Mouse (Mus musculus) midbrain, embryonic 10.5 days (tissue): ENCODE measurements around the gene Eif5a2. TPM values are rescaled to one million over a fixed set of nuclear protein-coding genes. Genes with fewer than 3 reads are reported as not detected.
A peak's percentile ranks its signal among the peaks of the same experiment; 100 is the strongest.
"Not testable (repeated sequence)": the region's sequence is repeated elsewhere in the genome, so short reads cannot be mapped to it uniquely, and the experiment has no call there.

Source experiments
- DNase-seq: peaks from one replicate; pipeline ENCODE4 v3.0.0-alpha.2; 2017; ENCODE audit warnings: low spot score
- H3K27ac ChIP-seq: fragments of 300-500 bp; sonication (generic); replicated peaks from 2 replicates; pipeline ENCODE4 v1.5.1; 2016; ENCODE audit warnings: mild to moderate bottlenecking
- H3K27me3 ChIP-seq: fragments of 300-500 bp; sonication (generic); 2 replicates; pipeline ENCODE4 v1.6.1; 2016; ENCODE audit warnings: low read depth, mild to moderate bottlenecking; ENCODE audit not compliant: poor library complexity, severe bottlenecking
- H3K36me3 ChIP-seq: fragments of 300-500 bp; sonication (generic); 2 replicates; pipeline ENCODE4 v1.6.1; 2016; ENCODE audit warnings: mild to moderate bottlenecking, moderate library complexity
- H3K4me1 ChIP-seq: fragments of 300-500 bp; sonication (generic); 2 replicates; pipeline ENCODE4 v1.6.1; 2016
- H3K4me3 ChIP-seq: fragments of 300-500 bp; sonication (generic); 2 replicates; pipeline ENCODE4 v1.5.1; 2016; ENCODE audit warnings: mild to moderate bottlenecking, moderate library complexity
- H3K9me3 ChIP-seq: fragments of 300-500 bp; sonication (generic); replicated peaks from 2 replicates; pipeline ENCODE4 v1.6.1; 2016; ENCODE audit warnings: mild to moderate bottlenecking
- WGBS: fragments of 180-500 bp; shearing (Covaris S2); methylation state at CpG from one replicate; pipeline ENCODE4 v1.1.7; 2016; 5-methylcytosine and 5-hydroxymethylcytosine counted together
- polyA plus RNA-seq: library from polyadenylated mRNA; unstranded; fragments of >200 nt; fragmentation: Nextera tagmentation; extraction: Ambion mirVana; gene quantifications from 2 replicates; pipeline ENCODE4 v1.2.1, GENCODE M21; 2016

The Eif5a2 gene
- polyA plus RNA-seq: 12.1 and 13.4 TPM in 2 replicates

GRCm38 (mm10) chr3:28780994-28781393, at the start of gene Eif5a2:
Gene Eif5a2, plus strand, starts transcription at chr3:28781276.
- peak; percentile 95 for DNase-seq
- peaks cover 9% of the 10 kb centered on the region for H3K4me1 ChIP-seq
- H3K4me3 ChIP-seq: peak within 1 kb of the TSS; percentile 81
- 3% methylated on average over 46 of the region's 46 CpGs for WGBS
- H3K27ac ChIP-seq: peak within 1 kb of the TSS; percentile 81
- H3K36me3 ChIP-seq: no peaks in the 10 kb centered on the region
- H3K27me3 ChIP-seq: peaks cover 33% of the 10 kb centered on the region
- H3K9me3 ChIP-seq: peaks cover 7% of the 10 kb centered on the region

GRCm38 (mm10) chr3:28734712-28735111, 46.4 kb upstream of the Eif5a2 start:
- Histone ChIP-seq H3K9me3 (no peaks in the 10 kb centered on the region), H3K27ac (no peak overlapping the region), H3K4me1 (0 out of 2 replicates have a peak, but pooled peaks cover 3% of the 10 kb centered on the region), H3K27me3 (no peaks in the 10 kb centered on the region), H3K4me3 (no peak overlapping the region), H3K36me3 (no peaks in the 10 kb centered on the region)
- DNase-seq: no peak
- WGBS: 80% methylated on average over 2 of the region's 2 CpGs

GRCm38 (mm10) chr3:28736981-28737380, 44.1 kb upstream of the Eif5a2 start:
- Histone ChIP-seq H3K4me3 (no peak overlapping the region), H3K9me3 (no peaks in the 10 kb centered on the region), H3K27me3 (no peaks in the 10 kb centered on the region), H3K4me1 (0 out of 2 replicates have a peak, but pooled peaks cover 3% of the 10 kb centered on the region), H3K27ac (no peak overlapping the region), H3K36me3 (no peaks in the 10 kb centered on the region)
- no peak for DNase-seq
- 43% methylated on average over 2 of the region's 2 CpGs for WGBS

- Histone ChIP-seq H3K4me3 (no peak overlapping the region), H3K27ac (no peak overlapping the region), H3K9me3 (no peaks in the 10 kb centered on the region), H3K4me1 (0 out of 2 replicates have a peak, but pooled peaks cover 3% of the 10 kb centered on the region), H3K36me3 (no peaks in the 10 kb centered on the region), H3K27me3 (no peaks in the 10 kb centered on the region)
- WGBS: 39% methylated on average over 6 of the region's 6 CpGs
- DNase-seq: no peak
Observed at GRCm38 (mm10) chr3:28740353-28740752, 40.7 kb upstream of the Eif5a2 start.

GRCm38 (mm10) chr3:28743251-28743650, 37.8 kb upstream of the Eif5a2 start:
- H3K9me3 ChIP-seq: no peaks in the 10 kb centered on the region
- no peaks in the 10 kb centered on the region for H3K4me1 ChIP-seq
- H3K27ac ChIP-seq: no peak overlapping the region
- H3K27me3 ChIP-seq: no peaks in the 10 kb centered on the region
- no peaks in the 10 kb centered on the region for H3K36me3 ChIP-seq
- H3K4me3 ChIP-seq: no peak overlapping the region
- 54% methylated on average over 8 of the region's 8 CpGs for WGBS
- no peak for DNase-seq

GRCm38 (mm10) chr3:28745835-28746483, 35.1 kb upstream of the Eif5a2 start:
- H3K4me3 ChIP-seq: no peak overlapping the region
- no peak overlapping the region for H3K27ac ChIP-seq
- H3K27me3 ChIP-seq: no peaks in the 10 kb centered on the region
- H3K4me1 ChIP-seq: no peaks in the 10 kb centered on the region
- no peaks in the 10 kb centered on the region for H3K36me3 ChIP-seq
- WGBS: 39% methylated on average over 7 of the region's 7 CpGs
- no peaks in the 10 kb centered on the region for H3K9me3 ChIP-seq
- DNase-seq: peak; percentile 67

- 87% methylated on average over 3 of the region's 3 CpGs for WGBS
- H3K27me3 ChIP-seq: no peaks in the 10 kb centered on the region
- H3K27ac ChIP-seq: no peak overlapping the region
- no peaks in the 10 kb centered on the region for H3K4me1 ChIP-seq
- no peaks in the 10 kb centered on the region for H3K36me3 ChIP-seq
- DNase-seq: no peak
- no peaks in the 10 kb centered on the region for H3K9me3 ChIP-seq
- no peak overlapping the region for H3K4me3 ChIP-seq
Observed at GRCm38 (mm10) chr3:28748151-28748550, 32.9 kb upstream of the Eif5a2 start.

GRCm38 (mm10) chr3:28748956-28749355, 32.1 kb upstream of the Eif5a2 start:
- no peak for DNase-seq
- Histone ChIP-seq H3K36me3 (no peaks in the 10 kb centered on the region), H3K9me3 (no peaks in the 10 kb centered on the region), H3K4me3 (no peak overlapping the region), H3K27me3 (no peaks in the 10 kb centered on the region), H3K27ac (no peak overlapping the region), H3K4me1 (no peaks in the 10 kb centered on the region)

- no peak overlapping the region for H3K27ac ChIP-seq
- no peaks in the 10 kb centered on the region for H3K4me1 ChIP-seq
- no peaks in the 10 kb centered on the region for H3K9me3 ChIP-seq
- no peaks in the 10 kb centered on the region for H3K36me3 ChIP-seq
- no peak for DNase-seq
- no peak overlapping the region for H3K4me3 ChIP-seq
- 90% methylated on average over 7 of the region's 7 CpGs for WGBS
- no peaks in the 10 kb centered on the region for H3K27me3 ChIP-seq
Observed at GRCm38 (mm10) chr3:28755477-28755876, 25.6 kb upstream of the Eif5a2 start.

GRCm38 (mm10) chr3:28761225-28761789, 19.8 kb upstream of the Eif5a2 start:
- H3K36me3 ChIP-seq: no peaks in the 10 kb centered on the region
- DNase-seq: no peak

GRCm38 (mm10) chr3:28766935-28767334, 14.1 kb upstream of the Eif5a2 start:
- H3K27me3 ChIP-seq: no peaks in the 10 kb centered on the region
- WGBS: 89% methylated on average over 4 of the region's 4 CpGs

More at GRCm38 (mm10) chr3:28761225-28761789, 19.8 kb upstream of the Eif5a2 start:
- WGBS: 92% methylated on average over 8 of the region's 8 CpGs
- Histone ChIP-seq H3K27me3 (no peaks in the 10 kb centered on the region), H3K27ac (no peak overlapping the region), H3K9me3 (no peaks in the 10 kb centered on the region), H3K4me3 (no peak overlapping the region), H3K4me1 (no peaks in the 10 kb centered on the region)

GRCm38 (mm10) chr3:28768222-28768621, 12.9 kb upstream of the Eif5a2 start:
- Histone ChIP-seq H3K27me3 (no peaks in the 10 kb centered on the region), H3K4me1 (no peaks in the 10 kb centered on the region), H3K36me3 (no peaks in the 10 kb centered on the region), H3K4me3 (no peak overlapping the region), H3K9me3 (no peaks in the 10 kb centered on the region), H3K27ac (no peak overlapping the region)
- WGBS: 82% methylated on average over 3 of the region's 3 CpGs
- DNase-seq: no peak

More at GRCm38 (mm10) chr3:28766935-28767334, 14.1 kb upstream of the Eif5a2 start:
- no peak overlapping the region for H3K4me3 ChIP-seq
- H3K9me3 ChIP-seq: no peaks in the 10 kb centered on the region
- H3K36me3 ChIP-seq: no peaks in the 10 kb centered on the region
- H3K27ac ChIP-seq: no peak overlapping the region
- no peaks in the 10 kb centered on the region for H3K4me1 ChIP-seq
- no peak for DNase-seq

GRCm38 (mm10) chr3:28772919-28773318, 8.2 kb upstream of the Eif5a2 start:
- H3K4me1 ChIP-seq, H3K9me3 ChIP-seq, H3K27ac ChIP-seq, DNase-seq, H3K36me3 ChIP-seq, H3K27me3 ChIP-seq, H3K4me3 ChIP-seq: not testable (repeated sequence)
- WGBS: 55% methylated on average over 4 of the region's 4 CpGs
